Mouse (Mus musculus) kidney, embryonic 14.5 days (tissue): ENCODE measurements around the gene Spcs2. TPM values are rescaled to one million over a fixed set of nuclear protein-coding genes. Genes with fewer than 3 reads are reported as not detected.
A peak's percentile ranks its signal among the peaks of the same experiment; 100 is the strongest.

Experiments
- ATAC-seq: fragments of 200-750 bp; cut with Nextera tagmentation; 2 replicates; pipeline ENCODE4 v1.8.0; 2017; ENCODE audit warnings: moderate number of reproducible peaks, mild to moderate bottlenecking, moderate TSS enrichment, moderate library complexity; ENCODE audit not compliant: low FRiP score, low TSS enrichment
- H3K27ac ChIP-seq: fragments of 300-500 bp; sonication (generic); 2 replicates; pipeline ENCODE4 v1.5.1; 2014; ENCODE audit warnings: low read depth, mild to moderate bottlenecking, low read length, moderate library complexity, mixed read lengths
- H3K27me3 ChIP-seq: fragments of 300-500 bp; sonication (generic); 2 replicates; pipeline ENCODE4 v1.6.1; 2014; ENCODE audit warnings: mild to moderate bottlenecking, low read length; ENCODE audit not compliant: control insufficient read depth, insufficient read depth
- H3K36me3 ChIP-seq: fragments of 300-500 bp; sonication (generic); 2 replicates; pipeline ENCODE4 v1.6.1; 2014; ENCODE audit warnings: low read length, mixed read lengths; ENCODE audit not compliant: control insufficient read depth, insufficient read depth
- H3K4me1 ChIP-seq: fragments of 300-500 bp; sonication (generic); 2 replicates; pipeline ENCODE4 v1.6.1; 2014; ENCODE audit warnings: low read length, mixed read lengths; ENCODE audit not compliant: control insufficient read depth, insufficient read depth
- H3K4me2 ChIP-seq: fragments of 300-500 bp; sonication (generic); replicated peaks from 2 replicates; pipeline ENCODE4 v1.6.1; 2014; ENCODE audit warnings: low read depth, mild to moderate bottlenecking, low read length
- H3K4me3 ChIP-seq: fragments of 300-500 bp; sonication (generic); 2 replicates; pipeline ENCODE4 v1.5.1; 2014; ENCODE audit warnings: mild to moderate bottlenecking, low read length
- H3K9ac ChIP-seq: fragments of 300-500 bp; sonication (generic); 2 replicates; pipeline ENCODE4 v1.6.1; 2014; ENCODE audit warnings: low read depth, mild to moderate bottlenecking, low read length, moderate library complexity
- H3K9me3 ChIP-seq: fragments of 300-500 bp; sonication (generic); 2 replicates; pipeline ENCODE4 v1.6.1; 2016; ENCODE audit warnings: low read length; ENCODE audit not compliant: control insufficient read depth
- WGBS: fragments of 180-500 bp; shearing (Covaris S2); extraction: QIAGEN DNeasy Blood & Tissue Kit; methylation state at CpG from one replicate; pipeline ENCODE4 v1.1.7; 2014; 5-methylcytosine and 5-hydroxymethylcytosine counted together
- polyA plus RNA-seq: library from polyadenylated mRNA; unstranded; fragments of >200 nt; fragmentation: Nextera tagmentation; extraction: Ambion mirVana; gene quantifications from 2 replicates; pipeline ENCODE4 v1.2.1, GENCODE M21; 2014

The Spcs2 gene
- polyA plus RNA-seq, 1 experiment from 2014 or later = 346 TPM

DNA sequence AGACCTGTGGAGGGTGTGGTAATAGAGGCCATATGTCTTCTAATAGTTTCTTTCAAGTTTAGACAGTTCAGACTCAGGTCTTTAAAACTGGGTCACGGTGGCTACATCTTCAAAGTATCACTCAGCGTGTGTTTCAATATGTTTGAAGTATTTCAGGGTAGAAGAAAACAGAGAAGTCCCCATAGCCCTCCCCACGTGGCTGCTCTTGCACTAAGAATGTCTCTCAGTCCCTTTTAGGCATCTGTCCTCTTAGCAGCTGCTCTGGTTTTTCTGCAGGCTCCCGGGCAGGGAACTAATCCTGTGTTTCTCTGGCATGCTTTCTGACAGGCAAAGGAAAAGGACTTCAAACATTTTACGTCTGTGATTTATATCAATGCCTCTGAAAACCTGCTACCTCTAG, 12.6 kb upstream of the Spcs2 start:
- ATAC-seq = no peak
- Histone ChIP-seq H3K4me2 (no peak overlapping the region), H3K9ac (no peak overlapping the region), H3K27me3 (no peaks in the 10 kb centered on the region), H3K4me1 (no peaks in the 10 kb centered on the region), H3K4me3 (no peak overlapping the region), H3K36me3 (no peaks in the 10 kb centered on the region), H3K9me3 (no peaks in the 10 kb centered on the region), H3K27ac (no peak overlapping the region)
- 50% methylated on average over 5 of the region's 5 CpGs for WGBS

DNA sequence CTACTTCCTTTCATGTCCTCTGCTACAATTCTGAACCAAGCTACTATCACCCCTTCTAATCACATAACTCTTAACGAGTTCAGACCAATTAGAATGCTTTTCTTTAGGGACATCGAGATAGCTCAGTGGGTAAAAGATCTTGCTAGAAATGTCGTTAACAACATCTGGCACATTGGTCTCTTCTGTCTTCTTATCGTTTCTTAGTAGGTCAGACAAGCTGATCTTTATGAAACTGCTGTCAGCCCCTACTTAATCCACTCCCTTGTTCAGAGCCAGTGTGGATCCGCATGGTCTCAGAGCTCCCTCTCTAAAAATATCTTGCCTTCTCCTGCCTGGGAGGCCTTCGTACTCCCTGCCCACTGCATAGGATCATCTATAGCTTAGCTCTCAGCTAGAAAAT, 10.7 kb upstream of the Spcs2 start:
- Histone ChIP-seq H3K27ac (no peak overlapping the region), H3K9me3 (no peaks in the 10 kb centered on the region), H3K27me3 (no peaks in the 10 kb centered on the region), H3K4me2 (no peak overlapping the region), H3K4me3 (no peak overlapping the region), H3K36me3 (no peaks in the 10 kb centered on the region), H3K4me1 (no peaks in the 10 kb centered on the region), H3K9ac (no peak overlapping the region)
- no peak for ATAC-seq
- 71% methylated on average over 6 of the region's 6 CpGs for WGBS

DNA sequence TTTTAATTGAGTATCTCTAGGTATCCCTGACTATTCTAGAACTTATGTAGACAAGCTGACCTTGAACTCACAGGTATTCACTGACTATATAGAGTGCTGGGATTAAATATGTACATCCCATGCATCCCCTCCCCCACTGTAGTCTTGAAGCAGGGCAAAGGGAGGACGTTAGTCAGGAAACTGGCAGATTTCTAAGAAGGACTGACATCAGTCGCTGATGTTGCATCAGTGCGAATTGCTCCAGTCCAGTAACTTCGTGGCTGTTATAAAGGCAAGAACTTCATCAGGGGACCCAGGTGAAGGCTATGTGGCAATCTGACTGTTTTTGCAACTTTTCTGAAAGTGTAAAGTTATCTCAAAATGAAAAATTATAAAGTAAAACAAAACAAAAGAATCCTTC, 6.0 kb upstream of the Spcs2 start:
- 71% methylated on average over 4 of the region's 4 CpGs for WGBS
- no peak overlapping the region for H3K4me3 ChIP-seq
- no peak overlapping the region for H3K27ac ChIP-seq
- no peaks in the 10 kb centered on the region for H3K9me3 ChIP-seq
- no peaks in the 10 kb centered on the region for H3K27me3 ChIP-seq
- no peaks in the 10 kb centered on the region for H3K36me3 ChIP-seq
- no peak for ATAC-seq
- no peak overlapping the region for H3K4me2 ChIP-seq
- no peaks in the 10 kb centered on the region for H3K4me1 ChIP-seq
- no peak overlapping the region for H3K9ac ChIP-seq

DNA sequence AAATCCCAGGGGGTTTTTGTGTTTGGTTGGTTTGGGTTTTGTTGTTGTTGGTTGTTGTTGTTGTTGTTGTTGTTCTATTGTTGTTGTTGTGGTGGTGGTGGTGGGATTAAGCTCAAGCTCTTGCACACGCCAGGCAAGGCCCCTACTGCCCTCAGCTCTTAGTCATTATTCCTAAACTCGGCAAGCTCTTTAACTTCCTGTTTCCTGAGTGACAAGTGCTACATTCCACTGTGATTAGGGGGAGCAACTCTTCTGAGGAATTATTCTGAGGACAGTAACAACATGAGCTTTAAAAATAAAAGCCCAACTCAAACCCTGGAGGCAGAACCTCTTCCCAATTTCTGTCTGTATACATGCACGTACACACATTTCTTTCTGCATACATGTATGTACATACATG, 2.0 kb upstream of the Spcs2 start:
- Histone ChIP-seq H3K4me3 (no peak overlapping the region), H3K9me3 (no peaks in the 10 kb centered on the region), H3K9ac (no peak overlapping the region), H3K27me3 (no peaks in the 10 kb centered on the region), H3K36me3 (no peaks in the 10 kb centered on the region), H3K4me2 (no peak overlapping the region), H3K27ac (no peak overlapping the region), H3K4me1 (no peaks in the 10 kb centered on the region)
- no peak for ATAC-seq
- WGBS = 53% methylated on average over 3 of the region's 3 CpGs

DNA sequence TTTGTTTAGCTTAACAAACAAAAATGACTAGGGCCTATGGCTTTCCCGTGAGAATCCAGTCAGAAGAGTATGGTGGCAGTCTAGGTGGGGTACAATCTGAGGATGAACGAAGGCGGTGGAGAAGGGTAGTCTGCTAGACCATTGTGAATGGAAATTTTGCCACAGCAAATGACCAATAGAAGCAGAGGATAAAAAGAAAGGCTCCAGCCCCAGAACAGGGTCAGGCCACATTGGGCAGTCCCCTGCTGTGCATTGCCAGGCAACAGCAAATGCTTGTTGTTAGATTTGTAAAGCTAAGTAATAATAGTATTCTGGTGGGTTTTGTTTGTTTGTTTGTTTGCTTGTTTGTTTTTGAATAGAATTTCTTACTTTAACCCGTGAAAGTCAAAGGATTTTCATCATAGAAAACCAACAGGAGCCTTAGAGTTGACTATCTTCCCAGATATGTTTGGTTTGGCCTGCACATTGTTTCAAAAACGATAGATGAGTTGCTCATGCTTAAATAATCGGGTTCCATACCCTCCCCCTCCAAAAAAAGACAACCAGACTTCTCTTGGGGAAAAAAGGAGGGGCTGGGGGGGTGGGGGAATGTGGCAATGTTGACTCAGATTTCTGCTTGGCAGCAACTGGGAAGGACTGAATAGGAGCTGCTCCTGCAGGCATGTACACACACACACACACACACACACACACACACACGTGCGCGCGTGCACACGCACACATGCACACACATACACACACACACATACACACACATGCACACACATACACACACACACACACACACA, 1.2 kb upstream of the Spcs2 start:
- no peak overlapping the region for H3K4me3 ChIP-seq
- no peak for ATAC-seq
- H3K27me3 ChIP-seq = no peaks in the 10 kb centered on the region
- no peak overlapping the region for H3K27ac ChIP-seq
- H3K4me1 ChIP-seq = no peaks in the 10 kb centered on the region
- H3K4me2 ChIP-seq = no peak overlapping the region
- no peaks in the 10 kb centered on the region for H3K36me3 ChIP-seq
- no peak overlapping the region for H3K9ac ChIP-seq
- 79% methylated on average over 11 of the region's 11 CpGs for WGBS
- H3K9me3 ChIP-seq = no peaks in the 10 kb centered on the region

DNA sequence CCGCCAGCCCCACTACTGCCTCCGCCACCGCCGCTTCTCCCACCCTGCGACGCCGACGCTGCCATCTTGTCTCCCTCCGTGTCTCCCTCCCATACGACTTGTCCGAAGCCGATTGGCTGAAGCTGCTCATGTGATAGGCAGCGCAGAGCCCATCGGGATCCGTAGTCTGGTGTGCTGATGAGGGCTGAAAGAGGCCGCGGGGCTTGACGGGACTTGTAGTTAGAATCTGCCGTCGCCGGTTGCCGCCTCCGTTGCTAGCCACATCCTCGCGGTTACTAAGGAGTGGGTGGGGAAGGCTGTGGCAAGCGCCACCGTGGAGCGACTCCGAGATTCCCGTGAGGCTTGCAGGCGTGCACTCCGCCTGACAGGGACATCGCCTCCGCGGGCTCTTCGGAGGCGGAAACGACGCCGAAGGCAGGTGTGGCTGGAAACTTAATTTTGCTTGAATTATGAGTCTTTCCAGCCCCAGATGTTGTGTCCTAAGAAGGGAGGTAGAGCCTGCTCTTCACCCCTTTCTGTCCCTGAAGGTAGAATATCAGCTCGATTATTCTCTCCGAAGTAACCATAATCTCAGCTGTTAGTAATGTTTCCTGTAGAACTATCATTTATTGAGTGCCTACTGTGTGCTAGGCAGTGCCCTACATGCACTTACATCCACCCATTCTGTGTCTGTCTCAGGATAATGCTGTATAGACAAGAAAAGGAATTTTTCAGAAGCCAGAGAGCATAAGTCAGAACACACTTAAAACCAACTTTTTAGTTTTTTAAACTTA, 4.3 kb downstream of the Spcs2 start, which contains the start of gene Xrra1:
Xrra1 (plus strand) TSS at position 304 of the 773 bp plus-strand sequence.
- Histone ChIP-seq H3K9ac (peak within 1 kb of the TSS; percentile 90), H3K4me1 (peaks cover 14% of the 10 kb centered on the region), H3K4me3 (peak within 1 kb of the TSS; percentile 90), H3K36me3 (peaks cover 11% of the 10 kb centered on the region; the same call in 1 of the 2 replicates), H3K9me3 (no peaks in the 10 kb centered on the region), H3K27me3 (no peaks in the 10 kb centered on the region), H3K4me2 (peak within 1 kb of the TSS; percentile 93), H3K27ac (peak within 1 kb of the TSS; percentile 44; the same call in 1 of the 2 replicates)
- under 1% methylated on average over 42 of the region's 42 CpGs for WGBS
- ATAC-seq = peak; percentile 99

DNA sequence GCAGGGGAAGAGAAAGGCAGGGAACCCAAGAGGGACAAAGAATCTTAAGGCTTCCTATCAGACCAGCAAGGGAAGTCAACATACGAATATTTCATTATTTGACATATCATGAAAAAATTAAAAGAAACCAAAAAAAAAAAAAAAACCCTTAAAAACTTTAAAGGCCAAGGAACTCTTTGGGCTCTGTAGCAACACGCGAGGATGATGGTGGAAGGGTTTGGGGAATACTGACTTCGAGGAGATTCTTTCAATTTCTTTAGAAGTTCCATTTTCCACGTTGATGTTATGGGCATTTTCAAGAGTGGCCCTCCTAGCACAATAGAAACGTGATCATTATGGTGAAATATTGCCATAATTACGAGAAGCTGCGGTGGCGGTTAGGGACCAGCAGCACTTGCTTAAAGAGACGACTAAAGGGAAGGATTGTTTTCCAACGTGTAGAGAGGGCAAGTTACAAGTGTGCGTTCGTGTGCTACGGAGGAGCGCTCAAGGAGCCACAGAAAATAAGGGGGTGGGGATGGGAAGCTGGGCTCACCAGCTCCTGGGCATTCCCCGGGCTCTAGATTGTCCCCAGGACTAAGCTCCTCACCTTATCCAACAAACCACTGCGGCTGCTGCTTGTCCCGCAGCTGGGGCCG, 5.0 kb downstream of the Spcs2 start:
- H3K9me3 ChIP-seq = no peaks in the 10 kb centered on the region
- WGBS = 1% methylated on average over 19 of the region's 19 CpGs
- peaks cover 14% of the 10 kb centered on the region for H3K4me1 ChIP-seq
- H3K4me2 ChIP-seq = peak overlapping the region; percentile 93
- H3K36me3 ChIP-seq = peaks cover 18% of the 10 kb centered on the region; the same call in 1 of the 2 replicates
- H3K9ac ChIP-seq = peak overlapping the region; percentile 90
- peak overlapping the region; percentile 44; the same call in 1 of the 2 replicates for H3K27ac ChIP-seq
- peak; percentile 58 for ATAC-seq
- H3K27me3 ChIP-seq = no peaks in the 10 kb centered on the region
- H3K4me3 ChIP-seq = peak overlapping the region; percentile 90

DNA sequence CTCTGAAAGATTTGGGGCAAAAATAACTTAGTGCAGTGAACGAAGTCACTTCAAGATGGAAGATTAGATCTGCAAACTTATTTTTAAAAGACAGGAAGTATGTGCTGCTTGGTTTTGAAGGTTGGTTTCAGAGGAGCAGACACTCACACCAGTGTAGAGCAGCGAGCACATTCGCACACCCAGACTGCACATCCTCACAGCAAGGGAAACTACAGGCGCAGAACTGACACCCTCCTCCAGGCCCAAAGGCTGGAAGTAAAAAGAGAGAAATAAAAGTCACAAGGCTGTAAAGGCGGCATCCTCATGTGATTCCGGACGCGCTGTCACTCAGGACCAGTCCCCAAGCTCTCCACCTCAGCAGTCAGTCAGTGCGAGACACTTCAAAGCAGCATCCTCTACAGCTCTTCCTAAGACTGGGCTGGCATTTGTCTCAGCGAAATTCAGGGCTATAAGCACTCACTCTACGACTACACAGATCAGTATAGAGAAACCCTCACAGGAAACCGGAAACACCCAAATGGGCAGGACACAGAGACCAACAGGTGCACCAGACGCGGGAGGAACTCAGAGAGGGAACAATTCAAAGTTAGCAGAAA, 6.9 kb downstream of the Spcs2 start:
- 66% methylated on average over 14 of the region's 14 CpGs for WGBS
- Histone ChIP-seq H3K27ac (no peak overlapping the region), H3K4me2 (peak overlapping the region; percentile 21; the same call in 1 of the 2 replicates), H3K9ac (no peak overlapping the region), H3K4me1 (peaks cover 14% of the 10 kb centered on the region), H3K27me3 (no peaks in the 10 kb centered on the region), H3K36me3 (peaks cover 28% of the 10 kb centered on the region; the same call in 1 of the 2 replicates), H3K9me3 (no peaks in the 10 kb centered on the region), H3K4me3 (no peak overlapping the region)
- ATAC-seq = no peak
